Mouse (Mus musculus): ENCODE data around the gene Fam98a.

- no peak for TF ChIP-seq CTCF (IDR thresholded peaks at IDR 0.05; ENCODE audit: borderline replicate concordance, control insufficient read depth, extremely low read depth, insufficient read depth, low read length, poor library complexity)
- no peak for TF ChIP-seq POLR2A (IDR thresholded peaks at IDR 0.05; ENCODE audit: control insufficient read depth, extremely low read depth, insufficient read depth, low read length, poor library complexity)
Measured at GRCm38 (mm10) chr17:75522347-75523065, 29.2 kb downstream of the Fam98a start.

Data from thymus, adult 2 months (tissue).